Mouse (Mus musculus): ENCODE data around the gene Rdh5. TPM values are rescaled to one million over a fixed set of nuclear protein-coding genes. Genes with fewer than 3 reads are reported as not detected.

Rdh5 gene
- polyA plus RNA-seq, 1 experiment, result 12.7 TPM

- Histone ChIP-seq H3K4me3 (ENCODE audit: insufficient read depth, low read length) (no peak overlapping the region), H3K27ac (ENCODE audit: insufficient read depth, low read length) (no peak overlapping the region), H3K4me1 (ENCODE audit: control insufficient read depth, insufficient read depth, low read length) (no peaks in the 10 kb centered on the region; the same call in 1 of the 2 replicates)
- TF ChIP-seq POLR2A (IDR thresholded peaks at IDR 0.05; ENCODE audit: extremely low read depth, insufficient read depth, low read length), result no peak
- no peak for TF ChIP-seq CTCF (IDR thresholded peaks at IDR 0.05; ENCODE audit: extremely low read depth, insufficient read depth, low read length)
These were observed 24.8 kb upstream of the Rdh5 start for GRCm38 (mm10) chr10:128947496-128947895.

- Histone ChIP-seq H3K4me3 (ENCODE audit: insufficient read depth, low read length) (no peak overlapping the region), H3K4me1 (ENCODE audit: control insufficient read depth, insufficient read depth, low read length) (no peaks in the 10 kb centered on the region), H3K27ac (ENCODE audit: insufficient read depth, low read length) (no peak overlapping the region)
- TF ChIP-seq POLR2A (IDR thresholded peaks at IDR 0.05; ENCODE audit: extremely low read depth, insufficient read depth, low read length) (no peak), CTCF (IDR thresholded peaks at IDR 0.05; ENCODE audit: extremely low read depth, insufficient read depth, low read length) (peak; percentile 60)
These were observed 23.0 kb upstream of the Rdh5 start for GRCm38 (mm10) chr10:128945675-128946074.

- no peak for TF ChIP-seq POLR2A (IDR thresholded peaks at IDR 0.05; ENCODE audit: extremely low read depth, insufficient read depth, low read length)
- no peak for TF ChIP-seq CTCF (IDR thresholded peaks at IDR 0.05; ENCODE audit: extremely low read depth, insufficient read depth, low read length)
- H3K4me1 ChIP-seq (ENCODE audit: control insufficient read depth, insufficient read depth, low read length), result no peaks in the 10 kb centered on the region
- H3K27ac ChIP-seq (ENCODE audit: insufficient read depth, low read length), result no peak overlapping the region
- no peak overlapping the region for H3K4me3 ChIP-seq (ENCODE audit: insufficient read depth, low read length)
These were observed 17.9 kb upstream of the Rdh5 start for GRCm38 (mm10) chr10:128940475-128941061.

GRCm38 (mm10) chr10:128938974-128939373 is 16.3 kb upstream of the Rdh5 start:
- H3K4me3 ChIP-seq (ENCODE audit: insufficient read depth, low read length), result no peak overlapping the region
- no peak overlapping the region for H3K27ac ChIP-seq (ENCODE audit: insufficient read depth, low read length)
- H3K4me1 ChIP-seq (ENCODE audit: control insufficient read depth, insufficient read depth, low read length), result no peaks in the 10 kb centered on the region
- TF ChIP-seq POLR2A (IDR thresholded peaks at IDR 0.05; ENCODE audit: extremely low read depth, insufficient read depth, low read length) (no peak), CTCF (IDR thresholded peaks at IDR 0.05; ENCODE audit: extremely low read depth, insufficient read depth, low read length) (no peak)

- Histone ChIP-seq H3K4me1 (ENCODE audit: control insufficient read depth, insufficient read depth, low read length) (no peaks in the 10 kb centered on the region), H3K4me3 (ENCODE audit: insufficient read depth, low read length) (no peak overlapping the region), H3K27ac (ENCODE audit: insufficient read depth, low read length) (no peak overlapping the region)
- TF ChIP-seq POLR2A (IDR thresholded peaks at IDR 0.05; ENCODE audit: extremely low read depth, insufficient read depth, low read length) (no peak), CTCF (IDR thresholded peaks at IDR 0.05; ENCODE audit: extremely low read depth, insufficient read depth, low read length) (no peak)
These were observed 15.8 kb upstream of the Rdh5 start for GRCm38 (mm10) chr10:128938457-128938856.

GRCm38 (mm10) chr10:128937756-128938390 is 15.2 kb upstream of the Rdh5 start:
- H3K27ac ChIP-seq (ENCODE audit: insufficient read depth, low read length), result no peak overlapping the region
- H3K4me1 ChIP-seq (ENCODE audit: control insufficient read depth, insufficient read depth, low read length), result no peaks in the 10 kb centered on the region
- H3K4me3 ChIP-seq (ENCODE audit: insufficient read depth, low read length), result no peak overlapping the region
- no peak for TF ChIP-seq POLR2A (IDR thresholded peaks at IDR 0.05; ENCODE audit: extremely low read depth, insufficient read depth, low read length)
- no peak for TF ChIP-seq CTCF (IDR thresholded peaks at IDR 0.05; ENCODE audit: extremely low read depth, insufficient read depth, low read length)

- no peak overlapping the region for H3K27ac ChIP-seq (ENCODE audit: insufficient read depth, low read length)
- H3K4me3 ChIP-seq (ENCODE audit: insufficient read depth, low read length), result 0 out of 2 replicates have a peak overlapping the region, but pooled peaks have one; percentile 5
These were observed 13.2 kb upstream of the Rdh5 start for GRCm38 (mm10) chr10:128935826-128936440.

GRCm38 (mm10) chr10:128934997-128935787 is 12.5 kb upstream of the Rdh5 start:
- Histone ChIP-seq H3K27ac (ENCODE audit: insufficient read depth, low read length) (no peak overlapping the region), H3K4me1 (ENCODE audit: control insufficient read depth, insufficient read depth, low read length) (no peaks in the 10 kb centered on the region), H3K4me3 (ENCODE audit: insufficient read depth, low read length) (peak overlapping the region; percentile 32; the same call in 1 of the 2 replicates)
- no peak for TF ChIP-seq CTCF (IDR thresholded peaks at IDR 0.05; ENCODE audit: extremely low read depth, insufficient read depth, low read length)
- no peak for TF ChIP-seq POLR2A (IDR thresholded peaks at IDR 0.05; ENCODE audit: extremely low read depth, insufficient read depth, low read length)

More at GRCm38 (mm10) chr10:128935826-128936440, 13.2 kb upstream of the Rdh5 start:
- TF ChIP-seq CTCF (IDR thresholded peaks at IDR 0.05; ENCODE audit: extremely low read depth, insufficient read depth, low read length) (no peak), POLR2A (IDR thresholded peaks at IDR 0.05; ENCODE audit: extremely low read depth, insufficient read depth, low read length) (no peak)
- no peaks in the 10 kb centered on the region for H3K4me1 ChIP-seq (ENCODE audit: control insufficient read depth, insufficient read depth, low read length)

GRCm38 (mm10) chr10:128933976-128934721 is 11.5 kb upstream of the Rdh5 start:
- H3K27ac ChIP-seq (ENCODE audit: insufficient read depth, low read length), result no peak overlapping the region
- TF ChIP-seq CTCF (IDR thresholded peaks at IDR 0.05; ENCODE audit: extremely low read depth, insufficient read depth, low read length) (no peak), POLR2A (IDR thresholded peaks at IDR 0.05; ENCODE audit: extremely low read depth, insufficient read depth, low read length) (no peak)

More at GRCm38 (mm10) chr10:128933976-128934721, 11.5 kb upstream of the Rdh5 start:
- Histone ChIP-seq H3K4me3 (ENCODE audit: insufficient read depth, low read length) (peak overlapping the region; percentile 32), H3K4me1 (ENCODE audit: control insufficient read depth, insufficient read depth, low read length) (no peaks in the 10 kb centered on the region)
